Mouse (Mus musculus) left cerebral cortex, postnatal 14 days (tissue): ENCODE data around the gene Wasl. TPM values are rescaled to one million over a fixed set of nuclear protein-coding genes. Genes with fewer than 3 reads are reported as not detected.

ENCODE experiments used
- DNase-seq, 2 experiments: peaks; one replicate each; pipeline ENCODE4 v3.0.0; 2021 to 2022; ENCODE audit warnings: low spot score in 2 of 2, mixed read lengths in 1 of 2
- intact Hi-C: fragments of 180-260 bp; cut with DNase I; formaldehyde crosslinking; loops from one replicate; pipeline ENCODE4 v1.15.1; 2025
- total RNA-seq, 2 experiments: library from RNA; stranded (reverse); gene quantifications; 2 replicates each; pipeline ENCODE4 v1.2.3; 2021

Wasl gene
- total RNA-seq, 2 experiments from 2014 or later: 78.5 to 81.9 TPM

GRCm38 (mm10) chr6:24648403-24648802 lies 16.4 kb downstream of the Wasl start:
- DNase-seq: no peak
- intact Hi-C loops: no loop called here

- DNase-seq: no peak
- intact Hi-C loops: no loop called here
Measured at GRCm38 (mm10) chr6:24647103-24647691, 17.6 kb downstream of the Wasl start.

- DNase-seq: no peak
- intact Hi-C loops: no loop called here
Measured at GRCm38 (mm10) chr6:24645346-24646053, 19.3 kb downstream of the Wasl start.

GRCm38 (mm10) chr6:24642960-24643359 lies 21.8 kb downstream of the Wasl start:
- DNase-seq: no peak
- intact Hi-C loops: no loop called here

- intact Hi-C loops: no loop called here
- DNase-seq: no peak
Measured at GRCm38 (mm10) chr6:24642161-24642560, 22.6 kb downstream of the Wasl start.

- intact Hi-C loops: no loop called here
- no peak for DNase-seq
Measured at GRCm38 (mm10) chr6:24641286-24641685, 23.5 kb downstream of the Wasl start.

- intact Hi-C loops: no loop called here
- no peak for DNase-seq
Measured at GRCm38 (mm10) chr6:24635814-24636213, 29.0 kb downstream of the Wasl start.

GRCm38 (mm10) chr6:24634065-24634464 lies 30.7 kb downstream of the Wasl start:
- DNase-seq: no peak
- intact Hi-C loops: no loop called here

- intact Hi-C loops: no loop called here
- DNase-seq: no peak
Measured at GRCm38 (mm10) chr6:24632061-24632460, 32.7 kb downstream of the Wasl start.

GRCm38 (mm10) chr6:24628499-24628898 lies 36.3 kb downstream of the Wasl start:
- intact Hi-C loops: loop anchor here (1.0 kb wide), 1 partner anchor 98 kb away; no protein-coding TSS in a partner anchor
- no peak for DNase-seq

- intact Hi-C loops: loop anchor here (1.0 kb wide), 1 partner anchor 97 kb away; no protein-coding TSS in a partner anchor
- DNase-seq: peak; percentile 74 to 80
Measured at GRCm38 (mm10) chr6:24627586-24628030, 37.2 kb downstream of the Wasl start.

GRCm38 (mm10) chr6:24622098-24622497 lies 42.7 kb downstream of the Wasl start:
- intact Hi-C loops: no loop called here
- no peak for DNase-seq

- DNase-seq: no peak
- intact Hi-C loops: no loop called here
Measured at GRCm38 (mm10) chr6:24620936-24621335, 43.9 kb downstream of the Wasl start.

GRCm38 (mm10) chr6:24619285-24620045 lies 45.3 kb downstream of the Wasl start:
- intact Hi-C loops: no loop called here
- no peak for DNase-seq

GRCm38 (mm10) chr6:24616746-24617145 lies 48.1 kb downstream of the Wasl start:
- no peak for DNase-seq
- intact Hi-C loops: no loop called here

- intact Hi-C loops: no loop called here
- peak; percentile 18 to 32 for DNase-seq
Measured at GRCm38 (mm10) chr6:24613918-24614317, 50.9 kb downstream of the Wasl start.

- DNase-seq: no peak
Measured at GRCm38 (mm10) chr6:24613346-24613745, 51.5 kb downstream of the Wasl start.

GRCm38 (mm10) chr6:24612074-24612755 lies 52.6 kb downstream of the Wasl start:
- peak in 1 of 2 experiments; percentile 16 for DNase-seq
- intact Hi-C loops: no loop called here

More at GRCm38 (mm10) chr6:24613346-24613745, 51.5 kb downstream of the Wasl start:
- intact Hi-C loops: no loop called here

- no peak for DNase-seq
- intact Hi-C loops: no loop called here
Measured at GRCm38 (mm10) chr6:24610358-24610757, 54.5 kb downstream of the Wasl start.

GRCm38 (mm10) chr6:24609531-24609930 lies 55.3 kb downstream of the Wasl start:
- DNase-seq: no peak
- intact Hi-C loops: no loop called here
